Mouse (Mus musculus) brain, embryonic 14.5 days (tissue): Measurements from ENCODE around the gene Nrf1.

Experiments
- CTCF ChIP-seq: fragments of 200-500 bp; IDR thresholded peaks from 2 replicates; pipeline ENCODE4 v1.5.1; 2012; ENCODE audit warnings: inconsistent platforms, mild to moderate bottlenecking, moderate library complexity, borderline replicate concordance; ENCODE audit not compliant: insufficient read depth, insufficient read length; ENCODE audit errors: extremely low read depth
- POLR2A ChIP-seq: fragments of 200-500 bp; IDR thresholded peaks from 2 replicates; pipeline ENCODE4 v1.6.1; 2012; ENCODE audit warnings: mild to moderate bottlenecking, inconsistent platforms, borderline replicate concordance; ENCODE audit not compliant: poor library complexity, insufficient read depth, insufficient read length, severe bottlenecking; ENCODE audit errors: extremely low read depth

- TF ChIP-seq POLR2A, result no peak
- TF ChIP-seq CTCF, result no peak
Measured at GRCm38 (mm10) chr6:30160408-30160807, 112.6 kb downstream of the Nrf1 start.
